Mouse (Mus musculus): Measurements from ENCODE around the gene Limd1. TPM values are rescaled to one million over a fixed set of nuclear protein-coding genes. Genes with fewer than 3 reads are reported as not detected.

Gene Limd1
- total and polyA plus RNA-seq, 3 experiments, result 32.6 to 37.5 TPM; not detected in 1

DNA sequence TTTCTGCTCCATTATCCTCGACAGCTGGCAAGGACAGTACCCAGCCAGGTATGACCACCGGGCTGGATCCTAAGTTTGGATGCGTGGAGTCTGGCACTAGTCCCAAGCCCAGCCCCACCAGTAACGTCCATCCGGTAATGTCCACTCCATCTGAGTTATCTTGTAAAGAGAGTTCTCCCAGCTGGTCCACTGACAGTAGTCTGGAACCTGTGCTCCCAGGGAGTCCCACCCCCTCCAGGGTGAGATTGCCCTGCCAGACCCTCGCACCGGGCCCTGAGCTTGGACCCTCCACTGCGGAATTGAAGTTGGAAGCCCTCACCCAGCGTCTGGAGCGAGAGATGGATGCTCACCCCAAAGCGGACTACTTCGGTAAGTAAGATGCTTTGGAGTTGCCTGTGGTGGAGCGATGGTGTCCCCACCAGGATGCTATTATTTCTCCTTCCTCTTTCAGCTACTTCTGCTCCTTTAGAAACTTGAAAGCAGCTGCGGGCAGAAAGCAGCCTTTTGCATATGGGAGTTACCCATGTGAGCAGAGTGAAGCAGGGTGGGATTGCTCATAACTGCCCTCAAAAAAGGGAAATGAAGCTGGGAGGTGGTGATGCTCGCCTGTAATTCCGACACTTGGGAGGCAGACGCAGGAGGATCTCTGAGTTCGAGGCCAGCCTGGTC, 1.9 kb downstream of the Limd1 start:
- Histone ChIP-seq H3K27me3 (ENCODE audit: control insufficient read depth in 1 of 2, insufficient read depth in 2 of 2, low read length in 2 of 2) (no peaks in the 10 kb centered on the region), H3K4me1 (ENCODE audit: control insufficient read depth in 1 of 2, insufficient read depth in 2 of 2, low read length in 2 of 2) (peaks cover 11 to 38% of the 10 kb centered on the region in 2 experiments), H3K9ac (ENCODE audit: control insufficient read depth, low read depth, low read length, poor library complexity, severe bottlenecking) (peak overlapping the region; percentile 99), H3K36me3 (ENCODE audit: control insufficient read depth in 1 of 2, insufficient read depth in 2 of 2, low read length in 2 of 2) (peaks cover 0 to 37% of the 10 kb centered on the region in 2 experiments; a peak in 3 of 4 replicates), H3K79me2 (ENCODE audit: control insufficient read depth, insufficient read depth, low read length, poor library complexity) (peaks cover 63% of the 10 kb centered on the region), H3K9me3 (replicated peaks; ENCODE audit: insufficient read depth, low read length) (no peaks in the 10 kb centered on the region), H3K27ac (ENCODE audit: control insufficient read depth, low read depth, low read length) (no peak overlapping the region), H3K4me3 (ENCODE audit: control insufficient read depth in 1 of 2, insufficient read depth in 1 of 2, low read depth in 2 of 2, low read length in 2 of 2) (peak overlapping the region; percentile 26 to 92)
- TF ChIP-seq GABPA (IDR thresholded peaks at IDR 0.05; ENCODE audit: low read depth, low read length) (no peak), USF2 (IDR thresholded peaks at IDR 0.05; ENCODE audit: borderline replicate concordance in 1 of 2, insufficient read depth in 1 of 2, low read depth in 1 of 2, low read length in 2 of 2) (no peak), HCFC1 (IDR thresholded peaks at IDR 0.05; ENCODE audit: low read depth, low read length) (no peak), NELFE (IDR thresholded peaks at IDR 0.05; ENCODE audit: low read depth, low read length) (no peak), EP300 (IDR thresholded peaks at IDR 0.05; ENCODE audit: low read depth in 1 of 2, low read length in 2 of 2) (no peak), SIN3A (IDR thresholded peaks at IDR 0.05; ENCODE audit: low read length) (peak; percentile 36; the same call in 1 of the 2 replicates), SMC3 (IDR thresholded peaks at IDR 0.05; ENCODE audit: low read depth, low read length) (no peak), ZKSCAN1 (IDR thresholded peaks at IDR 0.05; ENCODE audit: low read depth, low read length) (no peak), BHLHE40 (IDR thresholded peaks at IDR 0.05; ENCODE audit: borderline replicate concordance, low read depth, low read length) (no peak), MYC (IDR thresholded peaks at IDR 0.05; ENCODE audit: low read depth, low read length) (no peak), CHD2 (IDR thresholded peaks at IDR 0.05; ENCODE audit: low read length) (no peak), MAX (IDR thresholded peaks at IDR 0.05; ENCODE audit: low read length) (peak; percentile 25; the same call in 1 of the 2 replicates), RCOR1 (IDR thresholded peaks at IDR 0.05; ENCODE audit: low read depth, low read length) (0 out of 2 replicates have a peak, but pooled peaks have one; percentile 34), ETS1 (IDR thresholded peaks at IDR 0.05; ENCODE audit: low read depth, low read length) (0 out of 2 replicates have a peak, but pooled peaks have one; percentile 12), GATA1 (IDR thresholded peaks at IDR 0.05; ENCODE audit: low read depth, low read length) (no peak), MYB (IDR thresholded peaks at IDR 0.05; ENCODE audit: low read depth, low read length) (no peak), USF1 (IDR thresholded peaks at IDR 0.05; ENCODE audit: low read depth, low read length) (no peak), UBTF (IDR thresholded peaks at IDR 0.05; ENCODE audit: borderline replicate concordance, insufficient read depth, low read depth, low read length) (no peak), MEF2A (IDR thresholded peaks at IDR 0.05; ENCODE audit: extremely low read depth, insufficient replicate concordance, low read depth, low read length, poor library complexity, severe bottlenecking) (no peak), ZC3H11A (IDR thresholded peaks at IDR 0.05; ENCODE audit: low read depth, low read length) (no peak), CTCF (IDR thresholded peaks at IDR 0.05 in 2 of 3, conservative IDR thresholded peaks at IDR 0.05 in 1 of 3; ENCODE audit: control insufficient read depth in 1 of 3, insufficient read depth in 1 of 3, low read depth in 2 of 3, low read length in 3 of 3, poor library complexity in 1 of 3, severe bottlenecking in 1 of 3) (no peak; a peak in 1 of 6 replicates), JUND (IDR thresholded peaks at IDR 0.05; ENCODE audit: low read depth, low read length) (no peak), CHD1 (IDR thresholded peaks at IDR 0.05; ENCODE audit: low read depth, low read length) (no peak), TBP (IDR thresholded peaks at IDR 0.05; ENCODE audit: low read depth, low read length) (0 out of 2 replicates have a peak, but pooled peaks have one; percentile 15), MXI1 (IDR thresholded peaks at IDR 0.05; ENCODE audit: low read depth, low read length) (0 out of 2 replicates have a peak, but pooled peaks have one; percentile 13)
- DNase-seq (ENCODE audit: low read depth, low spot score), result peak; percentile 81
